Mouse (Mus musculus) forebrain, postnatal 0 days (tissue): Measurements from ENCODE around the gene 9930104L06Rik. TPM values are rescaled to one million over a fixed set of nuclear protein-coding genes. Genes with fewer than 3 reads are reported as not detected.
A peak's percentile ranks its signal among the peaks of the same experiment; 100 is the strongest.

Experiments
- ATAC-seq: fragments of 200-750 bp; cut with Nextera tagmentation; 2 replicates; pipeline ENCODE4 v1.8.0; 2017; ENCODE audit warnings: mild to moderate bottlenecking, moderate library complexity
- DNase-seq: peaks from one replicate; pipeline ENCODE4 v3.0.0-alpha.2; 2015
- H3K27ac ChIP-seq: fragments of 300-500 bp; sonication (generic); 2 replicates; pipeline ENCODE4 v1.5.1; 2014; ENCODE audit warnings: low read depth, mild to moderate bottlenecking, antibody characterized with exemption, low read length, moderate library complexity, mixed read lengths
- H3K27me3 ChIP-seq: fragments of 300-500 bp; sonication (generic); 2 replicates; pipeline ENCODE4 v1.6.1; 2014; ENCODE audit warnings: mild to moderate bottlenecking, low read length, mixed read lengths; ENCODE audit not compliant: insufficient read depth
- H3K36me3 ChIP-seq: fragments of 300-500 bp; sonication (generic); 2 replicates; pipeline ENCODE4 v1.6.1; 2014; ENCODE audit warnings: mild to moderate bottlenecking, moderate library complexity; ENCODE audit not compliant: insufficient read depth
- H3K4me1 ChIP-seq: fragments of 300-500 bp; sonication (generic); 2 replicates; pipeline ENCODE4 v1.6.1; 2014; ENCODE audit warnings: antibody characterized with exemption; ENCODE audit not compliant: insufficient read depth
- H3K4me2 ChIP-seq: fragments of 300-500 bp; sonication (generic); 2 replicates; pipeline ENCODE4 v1.6.1; 2014; ENCODE audit warnings: low read depth, mild to moderate bottlenecking, moderate library complexity
- H3K4me3 ChIP-seq: fragments of 300-500 bp; sonication (generic); 2 replicates; pipeline ENCODE4 v1.5.1; 2014; ENCODE audit warnings: low read depth, low read length, mixed read lengths
- H3K9ac ChIP-seq: fragments of 300-500 bp; sonication (generic); 2 replicates; pipeline ENCODE4 v1.6.1; 2014; ENCODE audit warnings: mild to moderate bottlenecking
- H3K9me3 ChIP-seq: fragments of 300-500 bp; sonication (generic); 2 replicates; pipeline ENCODE4 v1.6.1; 2016; ENCODE audit warnings: low read length
- CTCF ChIP-seq: sonication (generic); IDR thresholded peaks from 2 replicates; pipeline ENCODE4 v1.5.1; 2016; ENCODE audit warnings: antibody characterized with exemption, control low read depth, low read depth
- WGBS: fragments of 180-500 bp; shearing (Covaris S2); extraction: QIAGEN DNeasy Blood & Tissue Kit; methylation state at CpG from one replicate; pipeline ENCODE4 v1.1.7; 2014; 5-methylcytosine and 5-hydroxymethylcytosine counted together
- polyA plus RNA-seq: library from polyadenylated mRNA; unstranded; fragments of >200 nt; fragmentation: Nextera tagmentation; extraction: Ambion mirVana; gene quantifications from 2 replicates; pipeline ENCODE4 v1.2.1, GENCODE M21; 2015
- total RNA-seq: library from RNA; depleted of rRNA; stranded (reverse); fragments of >200 nt; gene quantifications from 2 replicates; pipeline ENCODE4 v1.2.3, GENCODE M21; 2014

Gene 9930104L06Rik
- total and polyA plus RNA-seq, 2 experiments from 2014 or later, result 8.7 to 36.1 TPM

DNA sequence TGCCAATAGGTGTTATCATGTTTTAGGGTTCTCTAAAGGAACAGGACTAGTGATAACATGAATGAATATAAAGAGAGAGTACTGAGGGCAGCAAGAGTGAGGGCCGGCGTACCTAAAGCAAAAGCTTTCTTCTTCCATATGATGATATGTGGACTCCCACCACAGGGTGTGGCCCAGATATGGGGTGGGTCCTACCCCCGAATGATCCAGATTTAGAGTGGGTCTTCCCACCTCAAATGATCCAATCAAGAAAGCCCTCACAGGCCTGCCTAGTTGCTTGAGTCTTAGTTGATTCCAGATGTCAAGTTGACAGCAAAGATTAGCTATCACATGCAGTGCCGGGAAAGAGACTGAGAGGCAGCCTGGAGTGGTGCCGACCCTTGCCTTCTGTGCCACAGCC is 6.9 kb downstream of the 9930104L06Rik start:
- no peak for TF ChIP-seq CTCF
- DNase-seq, result no peak
- no peak overlapping the region for H3K9ac ChIP-seq
- H3K36me3 ChIP-seq, result peaks cover 26% of the 10 kb centered on the region
- 90% methylated on average over 5 of the region's 5 CpGs for WGBS
- H3K4me1 ChIP-seq, result no peaks in the 10 kb centered on the region
- no peaks in the 10 kb centered on the region for H3K9me3 ChIP-seq
- ATAC-seq, result no peak
- no peaks in the 10 kb centered on the region for H3K27me3 ChIP-seq
- H3K4me3 ChIP-seq, result no peak overlapping the region
- no peak overlapping the region for H3K4me2 ChIP-seq
- H3K27ac ChIP-seq, result no peak overlapping the region

GRCm38 (mm10) chr4:124944961-124945360 is 8.1 kb downstream of the 9930104L06Rik start:
- peak; percentile 52 for TF ChIP-seq CTCF
- Histone ChIP-seq H3K36me3 (peaks cover 19% of the 10 kb centered on the region), H3K9ac (no peak overlapping the region), H3K4me2 (no peak overlapping the region), H3K4me3 (no peak overlapping the region), H3K9me3 (no peaks in the 10 kb centered on the region), H3K4me1 (no peaks in the 10 kb centered on the region), H3K27ac (no peak overlapping the region), H3K27me3 (no peaks in the 10 kb centered on the region)
- 55% methylated on average over 2 of the region's 2 CpGs for WGBS
- DNase-seq (no peak), ATAC-seq (no peak)

DNA sequence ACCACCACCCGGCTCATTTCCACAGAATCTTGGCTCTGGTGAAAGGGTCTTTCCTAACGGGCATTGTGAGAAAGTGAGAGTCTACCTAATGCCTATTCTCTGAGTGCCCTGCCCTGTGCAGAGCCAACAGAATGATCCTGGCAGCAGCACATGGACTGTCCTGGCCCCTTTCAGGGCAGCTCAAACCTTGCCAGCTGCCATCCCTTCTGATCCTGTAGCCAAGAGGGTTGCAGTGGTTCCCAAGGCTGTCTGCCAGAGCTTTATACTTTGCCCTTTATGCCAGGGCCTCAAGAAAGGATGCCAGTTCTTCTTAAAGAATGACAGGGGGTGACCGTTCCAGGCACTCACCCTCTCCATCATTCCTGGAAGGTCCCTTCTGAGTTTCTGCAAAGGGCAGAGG is 12.6 kb downstream of the 9930104L06Rik start:
- no peak overlapping the region for H3K4me2 ChIP-seq
- no peak overlapping the region for H3K9ac ChIP-seq
- H3K27ac ChIP-seq, result no peak overlapping the region
- no peaks in the 10 kb centered on the region for H3K27me3 ChIP-seq
- 63% methylated on average over 3 of the region's 3 CpGs for WGBS
- H3K36me3 ChIP-seq, result no peaks in the 10 kb centered on the region
- no peaks in the 10 kb centered on the region for H3K9me3 ChIP-seq
- ATAC-seq (peak; percentile 25; the same call in 1 of the 2 replicates), DNase-seq (no peak)
- no peak overlapping the region for H3K4me3 ChIP-seq
- H3K4me1 ChIP-seq, result no peaks in the 10 kb centered on the region
- no peak for TF ChIP-seq CTCF

DNA sequence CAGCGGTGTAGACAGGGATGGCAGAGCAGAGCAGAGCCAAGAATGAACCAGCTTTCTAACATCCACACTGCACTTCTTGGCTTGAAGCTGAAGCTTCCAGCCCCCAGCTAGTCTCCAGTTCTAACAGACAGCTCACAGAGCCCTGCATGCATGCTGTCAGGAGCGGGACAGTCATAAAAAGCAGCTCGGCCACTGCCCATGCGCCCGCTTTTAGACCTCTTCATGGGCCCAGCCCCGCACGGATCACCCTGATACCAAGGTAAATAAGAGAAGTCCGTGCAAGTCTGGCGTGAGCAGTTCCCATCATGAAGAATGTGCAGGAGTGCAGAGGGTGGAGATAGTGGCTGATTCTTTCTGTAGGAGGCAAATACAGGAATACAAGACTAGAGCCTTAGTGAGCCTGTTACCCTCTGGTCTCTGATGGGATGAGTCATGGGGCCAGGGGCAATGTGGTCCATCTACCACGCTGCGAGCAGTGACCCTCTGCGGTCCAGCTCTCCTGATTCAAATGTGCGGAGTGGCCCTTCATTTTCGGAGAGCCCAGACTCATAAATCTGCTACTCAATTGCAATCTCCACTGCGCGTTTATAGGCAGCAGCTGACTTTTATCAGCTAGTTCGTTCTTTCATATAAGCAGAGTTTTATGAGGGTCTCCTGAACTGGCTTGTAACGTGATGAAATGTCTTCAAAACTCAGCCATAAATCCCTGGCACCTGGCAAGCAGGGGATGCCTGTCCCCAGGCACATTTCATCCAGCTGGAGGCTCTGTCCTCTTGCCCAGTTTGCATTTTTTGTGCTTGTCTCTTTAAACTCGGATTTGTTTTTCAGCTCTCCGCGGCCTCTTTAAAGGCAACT is 13.6 kb downstream of the 9930104L06Rik start:
- no peak for DNase-seq
- Histone ChIP-seq H3K36me3 (no peaks in the 10 kb centered on the region), H3K4me2 (no peak overlapping the region), H3K9me3 (no peaks in the 10 kb centered on the region), H3K27ac (no peak overlapping the region), H3K4me1 (no peaks in the 10 kb centered on the region), H3K9ac (no peak overlapping the region), H3K4me3 (no peak overlapping the region), H3K27me3 (no peaks in the 10 kb centered on the region)
- WGBS, result 81% methylated on average over 21 of the region's 21 CpGs
- no peak for TF ChIP-seq CTCF
- no peak for ATAC-seq

- ATAC-seq (no peak), DNase-seq (no peak)
- Histone ChIP-seq H3K27ac (no peak overlapping the region), H3K27me3 (no peaks in the 10 kb centered on the region), H3K36me3 (no peaks in the 10 kb centered on the region), H3K4me3 (no peak overlapping the region), H3K4me1 (no peaks in the 10 kb centered on the region), H3K9me3 (no peaks in the 10 kb centered on the region), H3K9ac (no peak overlapping the region), H3K4me2 (no peak overlapping the region)
- WGBS, result 44% methylated on average over 10 of the region's 10 CpGs
- TF ChIP-seq CTCF, result no peak
These were observed 14.2 kb downstream of the 9930104L06Rik start for GRCm38 (mm10) chr4:124951036-124951433.

GRCm38 (mm10) chr4:124953546-124953945 is 16.7 kb downstream of the 9930104L06Rik start:
- Histone ChIP-seq H3K9me3 (no peaks in the 10 kb centered on the region), H3K27me3 (no peaks in the 10 kb centered on the region), H3K27ac (no peak overlapping the region), H3K9ac (no peak overlapping the region), H3K36me3 (no peaks in the 10 kb centered on the region), H3K4me3 (no peak overlapping the region), H3K4me2 (no peak overlapping the region), H3K4me1 (no peaks in the 10 kb centered on the region)
- no peak for DNase-seq
- no peak for TF ChIP-seq CTCF
- 66% methylated on average over 4 of the region's 4 CpGs for WGBS
- no peak for ATAC-seq

- Histone ChIP-seq H3K27me3 (no peaks in the 10 kb centered on the region), H3K4me3 (no peak overlapping the region), H3K27ac (no peak overlapping the region), H3K36me3 (no peaks in the 10 kb centered on the region), H3K4me2 (no peak overlapping the region), H3K9ac (no peak overlapping the region), H3K4me1 (no peaks in the 10 kb centered on the region), H3K9me3 (no peaks in the 10 kb centered on the region)
- TF ChIP-seq CTCF, result no peak
- DNase-seq, result no peak
- WGBS, result 81% methylated on average over 2 of the region's 2 CpGs
- no peak for ATAC-seq
These were observed 20.4 kb downstream of the 9930104L06Rik start for GRCm38 (mm10) chr4:124957284-124957683.
